Mouse (Mus musculus): ENCODE measurements around the gene Fbxo33. TPM values are rescaled to one million over a fixed set of nuclear protein-coding genes. Genes with fewer than 3 reads are reported as not detected.

Gene Fbxo33
- polyA plus RNA-seq, 2 experiments, result 10.2 to 10.5 TPM

DNA sequence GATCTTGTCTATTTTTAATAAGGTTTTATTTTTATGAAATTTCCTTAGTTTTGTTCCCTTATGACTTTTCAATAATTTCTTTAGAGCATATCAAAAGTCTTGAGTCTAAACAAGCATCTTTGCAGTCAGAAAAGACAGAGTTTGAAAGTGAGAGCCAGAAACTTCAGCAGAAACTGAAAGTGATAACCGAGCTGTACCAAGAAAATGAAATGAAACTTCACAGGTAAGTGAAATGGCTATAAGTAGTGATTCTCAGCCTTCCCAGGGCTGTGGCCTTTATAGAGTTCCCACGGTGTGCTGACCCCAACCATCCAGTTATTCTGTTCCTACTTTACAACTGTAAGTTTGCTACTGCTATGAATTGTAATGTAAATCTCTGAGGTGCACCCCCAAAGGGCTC lies 56.7 kb downstream of the Fbxo33 start:
- H3K4me2 ChIP-seq (replicated peaks; ENCODE audit: low read depth, low read length, severe bottlenecking), result no peak overlapping the region
- ATAC-seq (ENCODE audit: low FRiP score, low read depth), result no peak
- H3K9me3 ChIP-seq (ENCODE audit: control insufficient read depth, low read length), result no peaks in the 10 kb centered on the region
- no peak overlapping the region for H3K27ac ChIP-seq (replicated peaks; ENCODE audit: low read depth, low read length)
- DNase-seq (ENCODE audit: low spot score), result no peak
- H3K27me3 ChIP-seq (ENCODE audit: control insufficient read depth, insufficient read depth, low read length), result no peaks in the 10 kb centered on the region
- H3K36me3 ChIP-seq (ENCODE audit: control insufficient read depth, insufficient read depth, low read length), result peaks cover 71% of the 10 kb centered on the region
- no peak overlapping the region for H3K4me3 ChIP-seq (replicated peaks; ENCODE audit: low read length)
- no peak for TF ChIP-seq POLR2A (IDR thresholded peaks at IDR 0.05; ENCODE audit: borderline replicate concordance, extremely low read depth, insufficient read depth, insufficient read length)
- H3K4me1 ChIP-seq (ENCODE audit: control insufficient read depth, insufficient read depth, low read length), result no peaks in the 10 kb centered on the region
- WGBS, result 96% methylated on average over 2 of the region's 2 CpGs
- H3K9ac ChIP-seq (ENCODE audit: low read depth, low read length, severe bottlenecking), result no peak overlapping the region

DNA sequence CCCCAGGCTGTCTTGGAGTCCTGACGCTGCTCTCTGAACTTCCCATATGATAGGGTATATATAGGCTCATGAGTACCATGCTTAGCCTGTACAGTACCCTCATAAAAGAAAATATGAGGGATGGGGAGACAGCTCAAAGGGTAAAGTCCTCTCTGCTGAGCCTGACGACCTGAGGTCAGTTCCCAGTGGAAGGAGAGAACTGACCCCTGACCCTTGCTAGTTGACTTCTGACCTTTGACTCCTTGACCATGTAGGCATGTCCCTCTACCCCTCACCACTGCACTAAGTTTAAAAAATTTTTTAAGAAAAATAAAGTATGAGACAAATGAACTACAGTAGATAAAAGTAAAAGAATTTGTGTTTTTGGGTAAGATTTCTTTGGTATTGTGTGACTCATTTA lies 58.4 kb downstream of the Fbxo33 start:
- Histone ChIP-seq H3K9me3 (ENCODE audit: control insufficient read depth, low read length) (no peaks in the 10 kb centered on the region), H3K27ac (replicated peaks; ENCODE audit: low read depth, low read length) (no peak overlapping the region), H3K9ac (ENCODE audit: low read depth, low read length, severe bottlenecking) (no peak overlapping the region), H3K27me3 (ENCODE audit: control insufficient read depth, insufficient read depth, low read length) (no peaks in the 10 kb centered on the region), H3K4me3 (replicated peaks; ENCODE audit: low read length) (no peak overlapping the region), H3K4me2 (replicated peaks; ENCODE audit: low read depth, low read length, severe bottlenecking) (no peak overlapping the region), H3K4me1 (ENCODE audit: control insufficient read depth, insufficient read depth, low read length) (no peaks in the 10 kb centered on the region), H3K36me3 (ENCODE audit: control insufficient read depth, insufficient read depth, low read length) (peaks cover 73% of the 10 kb centered on the region)
- ATAC-seq (ENCODE audit: low FRiP score, low read depth) (no peak), DNase-seq (ENCODE audit: low spot score) (no peak)
- 51% methylated on average over 2 of the region's 2 CpGs for WGBS
- TF ChIP-seq POLR2A (IDR thresholded peaks at IDR 0.05; ENCODE audit: borderline replicate concordance, extremely low read depth, insufficient read depth, insufficient read length), result no peak

Small RNAs within 50 kb of the gene (microRNA-seq; reads per million reads assigned to microRNA genes)
- not detected for gene Gm27284

Other genes starting within 250 kb of the Fbxo33 start
- gene Sec23a, start 207.7 kb downstream of the Fbxo33 start, polyA plus RNA-seq (2012; rRNA removed), result 67.1 and 72.6 TPM in 2 replicates
- 97.1 and 102 TPM in 2 replicates for gene Sec23a, start 207.7 kb downstream of the Fbxo33 start, polyA plus RNA-seq (2014; fragmentation: Nextera tagmentation; extraction: Ambion mirVana)
- 15.3 and 18.3 TPM in 2 replicates for gene Gemin2, start 206.3 kb downstream of the Fbxo33 start, polyA plus RNA-seq (2012; rRNA removed)
- gene Gemin2, start 206.3 kb downstream of the Fbxo33 start, polyA plus RNA-seq (2014; fragmentation: Nextera tagmentation; extraction: Ambion mirVana), result 16.1 and 18.0 TPM in 2 replicates
- gene Trappc6b, start 158.3 kb downstream of the Fbxo33 start, polyA plus RNA-seq (2012; rRNA removed), result 71.7 and 87.5 TPM in 2 replicates
- 53.9 and 60.4 TPM in 2 replicates for gene Trappc6b, start 158.3 kb downstream of the Fbxo33 start, polyA plus RNA-seq (2014; fragmentation: Nextera tagmentation; extraction: Ambion mirVana)
- gene Pnn, start 152.8 kb downstream of the Fbxo33 start, polyA plus RNA-seq (2012; rRNA removed), result 55.0 and 108 TPM in 2 replicates
- gene Pnn, start 152.8 kb downstream of the Fbxo33 start, polyA plus RNA-seq (2014; fragmentation: Nextera tagmentation; extraction: Ambion mirVana), result 68.3 and 80.2 TPM in 2 replicates
- gene Mia2, start 123.9 kb downstream of the Fbxo33 start, polyA plus RNA-seq (2012; rRNA removed), result 52.5 and 59.1 TPM in 2 replicates
- 60.0 and 61.8 TPM in 2 replicates for gene Mia2, start 123.9 kb downstream of the Fbxo33 start, polyA plus RNA-seq (2014; fragmentation: Nextera tagmentation; extraction: Ambion mirVana)

Data from limb, embryonic 14.5 days (tissue).